Mouse (Mus musculus) bone marrow, adult 2 months (tissue): Measurements from ENCODE around the gene Cyp3a13.
"Not testable (repeated sequence)": the region's sequence is repeated elsewhere in the genome, so short reads cannot be mapped to it uniquely, and the experiment has no call there.

Source experiments
- CTCF ChIP-seq: fragments of 200-500 bp; IDR thresholded peaks from 2 replicates; pipeline ENCODE4 v1.5.1; 2011; ENCODE audit warnings: low read length, control low read depth; ENCODE audit not compliant: control insufficient read depth, insufficient read depth
- POLR2A ChIP-seq: fragments of 200-500 bp; IDR thresholded peaks from 2 replicates; pipeline ENCODE4 v1.6.1; 2011; ENCODE audit warnings: low read depth, mild to moderate bottlenecking, control low read depth, low read length, borderline replicate concordance; ENCODE audit not compliant: control insufficient read depth

DNA sequence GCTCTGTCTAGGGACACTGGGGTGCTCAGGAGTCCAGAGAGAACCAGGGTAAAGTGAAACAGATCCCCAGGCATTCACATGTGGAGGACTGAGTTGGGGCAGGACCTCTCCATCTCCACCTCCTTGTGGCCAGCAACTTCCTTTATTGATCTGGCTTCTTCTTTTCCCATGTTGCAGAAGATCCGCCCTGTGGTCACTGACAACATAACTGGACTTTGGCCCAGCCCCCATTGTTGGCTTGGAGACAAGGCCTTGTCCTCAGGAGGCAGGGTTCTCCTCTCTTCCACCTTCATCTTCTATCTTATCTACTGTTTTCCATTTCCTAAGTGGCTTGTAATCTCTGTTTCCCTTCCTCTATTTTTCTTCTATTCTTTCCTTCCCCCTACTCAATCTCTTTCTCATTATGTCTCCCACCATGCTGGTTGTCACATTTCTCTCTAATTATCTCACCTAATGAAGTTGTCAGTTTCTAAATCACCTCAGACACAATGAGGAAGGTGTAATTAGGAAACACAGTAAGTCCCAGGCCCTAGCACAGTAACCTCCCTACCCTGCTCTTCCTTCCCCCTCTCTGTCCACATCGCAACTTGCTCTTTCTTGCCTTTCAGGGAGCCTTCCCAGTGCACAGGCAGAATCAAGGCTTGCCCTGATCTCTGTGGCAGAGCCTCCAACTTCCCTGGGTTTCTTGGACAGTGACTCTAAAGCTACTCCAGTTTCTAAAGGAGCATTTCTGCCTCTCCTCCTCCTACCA lies 63.3 kb downstream of the Cyp3a13 start, which contains the start of gene Pilrb1:
- not testable (repeated sequence) for TF ChIP-seq CTCF, POLR2A
